Mouse (Mus musculus) thymus, adult 2 months (tissue): ENCODE measurements around the gene Gdf11. TPM values are rescaled to one million over a fixed set of nuclear protein-coding genes. Genes with fewer than 3 reads are reported as not detected.

Experiments used
- DNase-seq: peaks from one replicate; pipeline ENCODE4 v3.0.0; 2021
- H3K27ac ChIP-seq: fragments of 200-500 bp; 2 replicates; pipeline ENCODE4 v1.5.1; 2012; ENCODE audit warnings: low read length, control low read depth; ENCODE audit not compliant: control insufficient read depth, insufficient read depth
- H3K27me3 ChIP-seq: fragments of 200-500 bp; 2 replicates; pipeline ENCODE4 v1.6.1; 2012; ENCODE audit warnings: mild to moderate bottlenecking, low read length, moderate library complexity, mixed read lengths; ENCODE audit not compliant: control insufficient read depth, insufficient read depth
- H3K36me3 ChIP-seq: fragments of 200-500 bp; 2 replicates; pipeline ENCODE4 v1.6.1; 2012; ENCODE audit warnings: mild to moderate bottlenecking, low read length, moderate library complexity; ENCODE audit not compliant: control insufficient read depth, insufficient read depth
- H3K4me1 ChIP-seq: fragments of 200-500 bp; replicated peaks from 2 replicates; pipeline ENCODE4 v1.6.1; 2012; ENCODE audit warnings: low read length; ENCODE audit not compliant: control insufficient read depth, insufficient read depth
- H3K4me3 ChIP-seq: fragments of 200-500 bp; 2 replicates; pipeline ENCODE4 v1.5.1; 2012; ENCODE audit warnings: mild to moderate bottlenecking, low read length, control low read depth, moderate library complexity; ENCODE audit not compliant: control insufficient read depth, insufficient read depth
- CTCF ChIP-seq: fragments of 200-500 bp; IDR thresholded peaks from 2 replicates; pipeline ENCODE4 v1.5.1; 2012; ENCODE audit warnings: mild to moderate bottlenecking, control low read depth, low read length, moderate library complexity, borderline replicate concordance; ENCODE audit not compliant: control insufficient read depth, poor library complexity, insufficient read depth; ENCODE audit errors: extremely low read depth
- POLR2A ChIP-seq: fragments of 200-500 bp; IDR thresholded peaks from 2 replicates; pipeline ENCODE4 v1.6.1; 2012; ENCODE audit warnings: mild to moderate bottlenecking, low read length, control low read depth, moderate library complexity; ENCODE audit not compliant: control insufficient read depth, poor library complexity, insufficient read depth; ENCODE audit errors: extremely low read depth
- WGBS: fragments of 180-500 bp; shearing (Covaris S2); methylation state at CpG from one replicate; pipeline ENCODE4 v1.1.7; 2018; 5-methylcytosine and 5-hydroxymethylcytosine counted together
- polyA plus RNA-seq: library from polyadenylated mRNA; depleted of rRNA; stranded (reverse); fragments of >200 nt; gene quantifications from 2 replicates; pipeline ENCODE4 v1.2.3, GENCODE M21; 2012

The Gdf11 gene
- polyA plus RNA-seq, 1 experiment, result 5.8 TPM

DNA sequence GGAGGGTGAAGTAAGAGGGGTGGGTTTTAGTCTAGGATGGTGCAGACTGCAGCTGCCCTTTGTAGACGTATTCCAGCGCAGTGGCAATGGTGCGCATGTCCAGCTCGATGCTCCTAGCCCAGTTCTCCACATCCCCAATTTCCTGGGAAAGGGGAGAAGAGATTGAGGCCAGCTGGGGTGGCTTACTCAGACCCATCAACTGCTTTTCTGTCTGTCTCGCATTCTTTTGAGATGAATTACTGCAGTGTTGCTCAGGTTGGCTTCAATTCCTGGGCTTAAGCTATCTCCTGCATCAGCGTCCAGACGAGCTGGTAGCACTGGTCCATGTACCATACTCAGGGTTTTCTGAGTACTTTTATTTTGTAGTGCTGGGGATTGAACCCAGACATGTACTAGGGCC, 28.4 kb upstream of the Gdf11 start:
- H3K36me3 ChIP-seq, result no peaks in the 10 kb centered on the region
- no peak for DNase-seq
- H3K27me3 ChIP-seq, result no peaks in the 10 kb centered on the region
- TF ChIP-seq POLR2A, result no peak
- no peak for TF ChIP-seq CTCF
- WGBS, result 95% methylated on average over 7 of the region's 7 CpGs
- H3K27ac ChIP-seq, result no peak overlapping the region
- peaks cover 15% of the 10 kb centered on the region for H3K4me1 ChIP-seq
- no peak overlapping the region for H3K4me3 ChIP-seq

DNA sequence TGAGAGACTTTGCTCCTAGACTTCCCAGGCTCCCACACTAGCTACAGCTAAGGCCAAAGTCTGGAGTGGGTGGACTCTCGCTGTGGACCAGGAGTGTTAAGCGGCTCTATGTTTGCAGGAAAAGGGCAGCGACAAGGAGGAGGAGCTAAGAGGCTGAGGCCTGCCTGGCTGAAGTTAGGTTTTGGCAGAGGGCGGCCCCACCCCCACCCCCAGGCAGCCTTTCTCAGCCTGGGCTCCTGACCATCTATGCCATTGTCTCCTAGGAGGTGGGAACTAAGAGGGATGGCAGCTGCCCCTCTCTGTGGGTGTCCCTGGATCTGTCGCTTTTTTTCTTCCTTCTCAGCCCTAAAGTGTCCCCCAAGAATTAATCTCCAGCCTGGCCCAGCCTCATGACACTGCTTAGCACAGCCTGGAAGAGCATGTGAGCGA, 27.7 kb upstream of the Gdf11 start:
- H3K4me1 ChIP-seq, result peaks cover 15% of the 10 kb centered on the region

DNA sequence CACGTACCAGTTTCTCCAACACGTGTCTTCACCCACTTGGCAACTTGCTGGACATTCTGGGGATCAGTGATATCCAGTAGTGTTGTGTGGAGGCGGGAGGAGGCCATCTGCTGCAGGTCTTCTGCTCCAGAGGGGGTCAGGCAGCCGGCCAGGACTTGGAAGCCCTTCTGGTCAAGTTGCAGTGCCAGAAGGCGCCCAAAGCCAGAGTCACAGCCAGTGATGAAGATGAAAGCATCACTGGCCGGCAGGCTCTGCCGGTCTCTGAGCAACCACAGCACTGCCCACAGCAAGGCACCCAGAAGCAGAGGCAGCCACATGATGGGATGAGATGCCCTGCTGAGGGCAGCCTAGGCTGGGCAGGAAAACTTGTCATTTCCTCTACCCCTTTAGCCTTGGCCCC, 26.7 kb upstream of the Gdf11 start:
- no peak for TF ChIP-seq POLR2A
- no peak for TF ChIP-seq CTCF
- no peak for DNase-seq
- peaks cover 9% of the 10 kb centered on the region for H3K4me1 ChIP-seq
- H3K4me3 ChIP-seq, result no peak overlapping the region
- H3K36me3 ChIP-seq, result no peaks in the 10 kb centered on the region
- H3K27me3 ChIP-seq, result no peaks in the 10 kb centered on the region
- no peak overlapping the region for H3K27ac ChIP-seq
- WGBS, result 81% methylated on average over 7 of the region's 7 CpGs

More for the DNA sequence above, 27.7 kb upstream of the Gdf11 start:
- H3K27ac ChIP-seq, result no peak overlapping the region
- H3K36me3 ChIP-seq, result no peaks in the 10 kb centered on the region
- H3K4me3 ChIP-seq, result no peak overlapping the region
- DNase-seq, result no peak
- 88% methylated on average over 6 of the region's 6 CpGs for WGBS
- no peaks in the 10 kb centered on the region for H3K27me3 ChIP-seq
- TF ChIP-seq POLR2A, result no peak
- no peak for TF ChIP-seq CTCF

DNA sequence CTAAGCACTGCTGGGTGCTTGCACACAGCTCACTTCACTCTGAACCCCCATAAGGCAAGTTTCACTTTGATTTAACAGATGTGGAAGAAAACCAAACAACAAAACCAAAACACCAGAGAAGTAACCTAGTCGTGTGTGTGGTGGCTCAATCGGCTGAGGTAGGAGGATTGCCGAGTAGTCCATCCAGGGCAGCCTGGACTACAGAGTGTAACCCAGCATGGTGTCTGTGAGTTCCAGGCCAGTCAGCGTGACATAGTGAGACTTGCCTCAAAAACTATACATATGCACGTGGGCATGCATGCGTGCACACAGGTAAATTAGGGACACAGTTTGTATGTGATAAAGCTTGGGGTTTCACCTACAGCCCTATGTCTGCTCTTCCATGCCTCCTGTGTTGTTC, 25.9 kb upstream of the Gdf11 start:
- TF ChIP-seq CTCF (no peak), POLR2A (no peak)
- DNase-seq, result no peak
- no peaks in the 10 kb centered on the region for H3K36me3 ChIP-seq
- H3K4me3 ChIP-seq, result no peak overlapping the region
- no peak overlapping the region for H3K27ac ChIP-seq
- H3K4me1 ChIP-seq, result peaks cover 5% of the 10 kb centered on the region
- WGBS, result 91% methylated on average over 6 of the region's 6 CpGs
- no peaks in the 10 kb centered on the region for H3K27me3 ChIP-seq

DNA sequence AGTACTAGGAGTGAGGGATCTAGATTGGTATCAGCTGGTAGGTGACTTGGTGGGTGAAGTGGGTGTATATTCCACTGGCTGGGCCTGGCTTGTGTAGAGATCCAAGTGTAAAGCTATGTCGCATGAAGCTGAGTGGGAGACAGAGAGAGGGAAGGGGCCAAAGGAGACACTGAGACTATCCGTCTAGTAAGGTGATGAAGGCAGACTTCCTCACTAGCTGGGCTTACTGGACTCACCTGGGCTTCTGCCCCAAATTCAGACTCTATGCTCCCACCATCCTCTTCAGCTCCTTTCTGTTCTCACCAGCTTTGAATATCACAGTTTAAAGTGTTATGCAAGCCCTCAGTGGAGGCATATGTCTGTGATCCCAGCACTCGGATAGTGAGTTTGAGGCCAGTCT, 25.1 kb upstream of the Gdf11 start:
- no peak for DNase-seq
- no peaks in the 10 kb centered on the region for H3K36me3 ChIP-seq
- no peak overlapping the region for H3K4me3 ChIP-seq
- TF ChIP-seq POLR2A, result no peak
- no peak for TF ChIP-seq CTCF
- 97% methylated on average over 3 of the region's 3 CpGs for WGBS
- no peaks in the 10 kb centered on the region; the same call in 1 of the 2 replicates for H3K27me3 ChIP-seq
- H3K27ac ChIP-seq, result no peak overlapping the region
- no peaks in the 10 kb centered on the region for H3K4me1 ChIP-seq

DNA sequence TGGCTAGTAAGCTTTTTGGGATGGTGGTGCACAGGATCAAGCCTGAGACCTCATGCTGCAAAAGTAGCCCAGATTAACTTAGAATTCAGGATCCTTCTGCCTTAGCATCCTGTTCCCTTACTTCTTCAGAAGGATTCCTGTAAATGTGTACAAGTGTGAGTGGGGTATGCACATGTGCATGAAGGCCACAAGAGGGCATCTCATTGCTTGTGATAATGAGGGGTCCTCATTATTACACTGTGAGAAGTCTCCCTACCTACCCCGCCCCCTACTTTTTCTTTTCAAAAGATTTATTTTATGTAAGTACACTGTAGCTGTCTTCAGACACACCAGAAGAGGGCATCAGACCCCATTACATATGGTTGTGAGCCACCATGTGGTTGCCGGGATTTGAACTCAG, 24.0 kb upstream of the Gdf11 start:
- Histone ChIP-seq H3K4me3 (no peak overlapping the region), H3K27me3 (peaks cover 5% of the 10 kb centered on the region; the same call in 1 of the 2 replicates), H3K27ac (no peak overlapping the region), H3K36me3 (no peaks in the 10 kb centered on the region), H3K4me1 (no peaks in the 10 kb centered on the region)
- 97% methylated on average over 2 of the region's 2 CpGs for WGBS
- TF ChIP-seq CTCF (no peak), POLR2A (no peak)
- DNase-seq, result no peak

- Histone ChIP-seq H3K4me1 (peaks cover 4% of the 10 kb centered on the region), H3K4me3 (no peak overlapping the region), H3K27ac (no peak overlapping the region), H3K27me3 (peaks cover 23% of the 10 kb centered on the region), H3K36me3 (no peaks in the 10 kb centered on the region)
- DNase-seq, result no peak
- TF ChIP-seq CTCF (no peak), POLR2A (no peak)
- 91% methylated on average over 12 of the region's 12 CpGs for WGBS
Observed at GRCm38 (mm10) chr10:128913696-128914095, 22.2 kb upstream of the Gdf11 start.
